Mouse (Mus musculus): ENCODE measurements around the gene 2200002D01Rik.

DNA sequence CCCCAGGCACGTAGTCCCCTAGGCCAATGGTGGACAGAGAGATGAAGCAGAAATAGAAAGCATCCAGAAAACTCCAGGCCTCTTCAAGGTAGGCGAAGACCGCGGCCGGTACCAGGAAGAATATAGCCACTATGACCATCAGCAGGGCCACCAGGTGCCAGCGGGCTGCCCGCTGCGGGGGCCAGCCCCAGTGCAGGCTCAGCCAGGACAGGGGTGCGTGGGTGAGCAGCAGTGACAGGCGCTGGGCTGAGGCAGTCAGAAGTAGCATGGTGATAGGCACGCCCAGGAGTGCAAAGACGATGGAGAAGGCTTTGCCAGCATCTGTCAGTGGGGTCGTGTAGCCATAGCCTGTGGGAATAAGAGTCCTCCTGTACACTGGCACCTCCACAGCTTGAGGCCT lies 22.7 kb downstream of the 2200002D01Rik start:
- TF ChIP-seq CTCF (IDR thresholded peaks at IDR 0.05; ENCODE audit: low read depth), result no peak
- no peak for TF ChIP-seq EP300 (IDR thresholded peaks at IDR 0.05; ENCODE audit: low read depth)
